Mouse (Mus musculus) layer of hippocampus, adult 9-11 months (tissue): Measurements from ENCODE around the gene Mid1.

Source experiments
- DNase-seq: peaks from one replicate; pipeline ENCODE4 v3.0.0; 2022

The Mid1 gene

DNA sequence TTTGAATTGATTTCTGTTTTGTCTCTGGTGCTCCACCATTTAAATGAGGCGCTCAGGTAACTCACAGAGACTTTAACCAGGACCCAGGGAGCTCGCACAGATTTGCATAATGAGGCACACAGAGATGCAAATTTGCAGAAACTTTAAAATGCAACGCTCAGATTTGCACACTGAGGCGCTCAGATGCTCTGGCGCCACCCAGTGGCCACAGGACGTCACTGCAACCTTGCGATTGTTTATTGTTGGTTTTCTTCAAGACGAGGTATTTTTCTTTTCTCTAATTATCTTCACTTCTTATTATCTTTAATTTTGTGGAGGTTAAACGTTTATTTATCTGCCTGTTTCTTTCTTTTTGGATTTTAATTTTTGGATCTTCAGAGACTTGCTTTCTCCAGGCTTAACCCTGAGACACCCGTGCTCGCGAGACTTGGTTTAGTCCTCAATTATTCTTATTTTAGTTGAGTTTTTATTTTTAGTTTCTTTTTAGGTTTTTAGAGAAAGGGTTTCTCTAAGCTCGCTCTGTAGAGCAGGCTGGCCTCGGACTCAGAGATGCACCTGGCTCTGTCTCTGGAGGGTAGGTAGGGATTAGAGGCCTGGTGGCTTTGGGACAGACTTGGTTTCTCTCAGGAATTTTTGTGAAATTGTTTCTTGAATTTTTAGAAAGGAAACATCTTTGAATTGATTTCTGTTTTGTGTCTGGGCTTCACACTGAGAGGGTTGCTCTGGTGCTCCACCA, 335.1 kb downstream of the Mid1 start:
- DNase-seq: peak; percentile 96

DNA sequence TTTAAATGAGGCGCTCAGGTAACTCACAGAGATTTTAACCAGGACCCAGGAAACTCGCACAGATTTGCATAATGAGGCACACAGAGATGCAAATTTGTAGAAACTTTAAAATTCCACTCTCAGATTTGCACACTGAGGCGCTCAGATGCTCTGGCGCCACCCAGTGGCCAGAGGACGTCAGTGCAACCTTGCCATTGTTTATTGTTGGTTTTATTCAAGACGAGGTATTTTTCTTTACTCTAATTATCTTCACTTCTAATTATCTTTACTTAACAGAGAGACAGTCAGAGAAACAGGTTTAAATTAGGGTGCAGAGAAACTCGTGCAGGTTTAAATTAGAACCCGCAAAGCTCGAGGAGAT, 335.7 kb downstream of the Mid1 start:
- DNase-seq: peak; percentile 85

DNA sequence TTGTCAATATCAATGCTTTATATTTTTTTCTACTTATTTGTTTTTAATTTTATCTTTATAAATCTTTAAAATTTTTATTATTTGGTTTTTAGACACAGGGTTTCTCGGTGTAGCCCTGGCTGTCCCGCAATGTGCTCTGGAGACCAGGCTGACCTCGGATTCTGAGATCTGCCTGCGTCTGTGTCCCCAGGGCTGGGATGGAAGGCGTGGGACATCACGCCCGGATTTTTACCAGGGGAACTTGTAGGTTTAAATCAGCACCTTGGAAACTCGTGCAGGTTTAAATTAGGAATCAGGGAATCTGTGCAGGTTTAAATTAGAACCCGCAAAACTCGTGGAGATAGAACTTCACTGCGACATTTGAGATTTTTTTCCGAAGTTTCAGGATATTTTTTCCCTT, 336.2 kb downstream of the Mid1 start:
- DNase-seq: peak; percentile 56

DNA sequence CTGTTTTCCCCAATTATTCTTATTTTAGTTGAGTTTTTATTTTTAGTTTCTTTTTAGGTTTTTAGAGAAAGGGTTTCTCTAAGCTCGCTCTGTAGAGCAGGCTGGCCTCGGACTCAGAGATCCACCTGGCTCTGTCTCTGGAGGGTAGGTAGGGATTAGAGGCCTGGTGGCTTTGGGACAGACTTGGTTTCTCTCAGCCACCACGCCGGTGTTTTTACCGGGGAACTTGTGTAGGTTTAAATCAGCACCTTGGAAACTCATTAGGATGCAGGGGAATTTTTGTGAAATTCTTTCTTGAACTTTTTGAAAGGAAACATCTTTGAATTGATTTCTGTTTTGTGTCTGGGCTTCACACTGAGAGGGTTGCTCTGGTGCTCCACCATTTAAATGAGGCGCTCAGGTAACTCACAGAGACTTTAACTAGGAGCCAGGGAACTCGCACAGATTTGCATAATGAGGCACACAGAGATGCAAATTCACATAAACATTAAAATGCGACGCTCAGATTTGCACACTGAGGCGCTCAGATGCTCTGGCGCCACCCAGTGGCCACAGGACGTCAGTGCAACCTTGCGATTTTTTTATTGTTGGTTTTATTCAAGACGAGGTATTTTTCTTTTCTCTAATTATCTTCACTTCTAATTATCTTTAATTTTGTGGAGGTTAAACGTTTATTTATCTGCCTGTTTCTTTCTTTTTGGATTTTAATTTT, 336.9 kb downstream of the Mid1 start:
- DNase-seq: peak; percentile 72
